Mouse (Mus musculus) left cerebral cortex, postnatal 4 days (tissue): ENCODE data around the gene Polr2b. TPM values are rescaled to one million over a fixed set of nuclear protein-coding genes. Genes with fewer than 3 reads are reported as not detected.

ENCODE experiments used
- DNase-seq: peaks from one replicate; pipeline ENCODE4 v3.0.0-alpha.2; 2022
- intact Hi-C: fragments of 180-260 bp; cut with DNase I; formaldehyde crosslinking; loops from one replicate; pipeline ENCODE4 v1.15.1; 2025
- total RNA-seq, 2 experiments: library from RNA; stranded (reverse); gene quantifications; 2 replicates each; pipeline ENCODE4 v1.2.3; 2021

Gene Polr2b
- total RNA-seq, 2 experiments from 2014 or later: 55.4 to 59.3 TPM

DNA sequence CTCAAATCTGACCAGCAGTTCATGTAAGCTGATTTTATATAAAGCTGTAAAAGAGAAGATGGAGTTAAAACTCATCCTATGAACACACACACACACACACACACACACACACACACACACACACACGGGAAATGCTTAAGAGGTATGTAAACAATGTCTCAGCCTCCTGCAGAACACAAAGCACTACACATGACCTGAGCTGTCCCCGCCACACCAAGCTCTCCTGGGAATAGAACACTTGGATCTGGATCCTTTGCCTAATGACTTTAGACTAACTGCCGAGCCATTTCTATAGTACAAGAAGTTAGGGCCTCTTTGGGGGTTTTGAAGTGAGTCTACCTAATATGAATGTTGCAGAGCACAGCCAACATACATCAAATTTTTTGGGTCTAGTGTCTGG lies 52.2 kb downstream of the Polr2b start:
- intact Hi-C loops: no loop called here
- no peak for DNase-seq

DNA sequence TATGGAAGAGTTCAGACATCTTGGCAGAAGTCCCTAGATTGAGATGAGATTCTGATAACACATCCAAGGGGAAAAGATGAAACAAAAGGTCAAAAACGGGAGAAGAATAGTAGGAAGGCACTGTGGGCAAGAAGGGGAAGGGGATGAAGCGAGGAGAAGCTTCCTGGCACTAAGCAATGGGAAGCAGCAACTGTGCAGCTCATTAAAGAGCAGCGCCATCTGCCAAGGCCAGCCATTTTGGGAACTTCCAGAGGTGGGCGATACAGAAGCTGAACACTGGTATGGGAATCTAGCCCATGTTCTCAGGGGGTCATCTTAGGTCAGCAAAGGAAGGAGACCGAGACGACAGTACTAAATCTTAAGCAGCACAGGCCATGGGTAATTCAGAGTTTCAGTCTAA lies 53.7 kb downstream of the Polr2b start:
- no peak for DNase-seq
- intact Hi-C loops: no loop called here

DNA sequence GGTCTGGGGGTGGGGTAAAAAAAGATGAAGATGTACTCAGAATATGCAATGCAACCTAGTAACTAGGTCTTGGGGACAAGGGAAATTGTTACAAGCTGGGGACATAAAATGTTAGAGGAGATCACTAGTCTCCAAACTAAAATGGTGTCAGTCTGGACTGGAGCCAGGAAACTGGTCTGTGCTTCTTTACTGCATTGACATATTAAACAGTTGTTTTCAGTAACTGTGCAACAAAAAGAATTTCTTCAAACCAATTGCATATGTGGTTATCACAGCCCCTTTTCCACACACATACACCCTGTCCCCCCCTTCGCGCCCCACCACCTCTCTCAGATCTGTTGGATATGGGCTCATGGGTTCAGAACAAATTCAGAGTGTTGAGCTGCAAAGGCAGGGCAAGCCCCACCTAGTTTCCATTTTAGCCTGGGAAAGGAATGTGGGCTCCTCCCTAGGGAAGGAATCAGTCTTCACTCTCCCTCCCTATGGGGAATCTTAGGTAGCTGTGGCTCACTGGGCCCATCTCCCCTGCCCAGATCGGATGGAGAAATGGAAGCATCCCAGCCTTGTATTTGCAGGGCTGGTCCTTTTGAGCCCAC lies 54.6 kb downstream of the Polr2b start:
- intact Hi-C loops: no loop called here
- DNase-seq: no peak

DNA sequence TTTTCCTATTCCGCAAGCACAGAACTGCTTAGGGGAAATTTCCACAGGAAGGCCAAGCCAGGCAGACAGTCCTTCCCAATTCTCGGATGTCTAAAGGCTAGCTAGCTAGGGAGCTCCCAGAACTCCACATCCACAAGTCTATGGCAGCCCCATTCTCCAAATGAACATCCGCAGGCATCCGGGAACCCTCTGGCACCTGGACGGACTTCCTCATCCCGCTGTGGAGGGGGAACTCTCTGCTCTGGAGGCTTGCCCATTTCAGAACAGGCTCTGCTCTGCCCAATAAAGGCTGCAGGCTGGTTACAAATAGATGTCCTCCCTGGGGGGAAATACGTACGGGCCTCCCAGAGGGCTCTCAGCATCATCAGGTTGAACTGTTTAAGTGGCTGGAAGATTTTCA lies 56.4 kb downstream of the Polr2b start:
- intact Hi-C loops: no loop called here
- no peak for DNase-seq

DNA sequence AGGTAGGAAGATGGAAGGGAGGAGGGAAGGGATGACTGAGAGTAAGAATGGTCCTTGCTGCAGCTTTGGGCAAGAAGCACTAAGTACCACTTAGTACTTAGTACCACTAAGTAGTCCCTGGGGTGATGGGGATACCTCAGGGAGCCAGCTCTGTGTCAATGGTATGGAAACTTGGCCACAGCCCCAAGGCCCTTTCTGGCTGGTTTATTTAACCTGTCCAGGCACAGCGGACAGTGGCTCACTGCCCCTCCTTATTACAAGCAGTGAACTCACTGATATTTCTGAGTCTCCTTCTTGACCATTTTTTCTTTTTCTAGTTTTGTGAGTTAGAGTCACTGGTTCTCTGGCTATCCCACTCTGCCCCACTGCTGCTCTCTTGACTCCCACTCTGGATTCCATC lies 57.2 kb downstream of the Polr2b start:
- intact Hi-C loops: no loop called here
- DNase-seq: no peak

DNA sequence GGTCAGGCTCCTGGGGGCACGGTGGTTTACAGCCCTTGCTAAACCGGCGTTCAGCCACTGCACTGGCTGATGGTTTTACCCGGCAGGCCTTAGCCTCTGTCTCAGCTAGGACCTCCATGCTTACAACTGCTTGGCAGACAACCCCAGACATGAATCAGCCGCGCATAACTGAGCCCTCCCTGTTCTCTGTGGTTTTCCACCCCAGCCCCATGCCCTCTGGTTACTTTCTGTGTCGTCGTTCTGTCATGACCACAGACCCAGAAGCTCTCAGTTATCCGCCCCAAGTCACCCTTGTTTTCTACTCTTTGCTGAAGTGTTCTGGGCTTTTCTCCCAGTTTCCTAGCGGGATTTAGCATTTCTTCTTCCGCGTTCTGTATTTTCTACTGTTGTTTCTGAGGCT lies 57.7 kb downstream of the Polr2b start:
- DNase-seq: no peak
- intact Hi-C loops: no loop called here

DNA sequence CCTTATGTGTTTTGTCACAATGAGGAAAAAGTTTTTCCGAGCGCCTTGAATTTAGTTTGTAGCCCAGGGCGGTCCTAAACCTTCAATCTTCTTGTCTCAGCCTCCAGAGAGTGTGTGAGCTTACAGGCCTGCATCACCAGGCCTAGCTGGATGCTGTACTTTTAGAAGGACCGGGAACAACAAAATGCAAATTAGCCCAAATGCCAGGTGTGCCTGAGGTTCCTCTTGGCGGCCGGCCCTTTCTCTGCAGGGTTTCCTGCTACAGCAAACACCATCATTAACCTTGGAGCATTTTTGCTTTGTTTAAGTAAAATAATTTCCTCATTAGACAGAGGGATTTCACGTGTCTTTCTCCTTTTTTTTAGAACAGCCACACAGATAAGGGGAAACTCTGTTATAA lies 58.2 kb downstream of the Polr2b start:
- intact Hi-C loops: no loop called here
- DNase-seq: no peak

DNA sequence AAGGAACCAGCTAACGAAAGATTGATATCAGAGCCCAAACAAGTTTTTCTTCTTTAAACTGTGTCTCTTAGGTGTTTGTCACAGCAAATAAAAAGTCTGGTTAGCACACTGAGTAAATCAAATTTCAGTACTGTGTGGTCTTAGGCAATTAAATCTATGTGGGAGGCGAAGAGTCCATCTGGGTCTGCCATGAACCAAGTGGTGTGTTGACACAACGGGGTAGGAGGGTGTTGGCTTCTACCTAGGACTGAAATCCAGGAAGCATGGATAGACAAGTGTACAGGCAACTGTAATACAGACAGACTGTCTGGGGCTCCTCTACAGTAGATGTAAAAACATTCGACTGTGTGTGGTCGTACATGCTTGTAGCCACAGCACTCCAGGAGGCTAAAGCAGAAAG lies 59.4 kb downstream of the Polr2b start:
- intact Hi-C loops: no loop called here
- no peak for DNase-seq

DNA sequence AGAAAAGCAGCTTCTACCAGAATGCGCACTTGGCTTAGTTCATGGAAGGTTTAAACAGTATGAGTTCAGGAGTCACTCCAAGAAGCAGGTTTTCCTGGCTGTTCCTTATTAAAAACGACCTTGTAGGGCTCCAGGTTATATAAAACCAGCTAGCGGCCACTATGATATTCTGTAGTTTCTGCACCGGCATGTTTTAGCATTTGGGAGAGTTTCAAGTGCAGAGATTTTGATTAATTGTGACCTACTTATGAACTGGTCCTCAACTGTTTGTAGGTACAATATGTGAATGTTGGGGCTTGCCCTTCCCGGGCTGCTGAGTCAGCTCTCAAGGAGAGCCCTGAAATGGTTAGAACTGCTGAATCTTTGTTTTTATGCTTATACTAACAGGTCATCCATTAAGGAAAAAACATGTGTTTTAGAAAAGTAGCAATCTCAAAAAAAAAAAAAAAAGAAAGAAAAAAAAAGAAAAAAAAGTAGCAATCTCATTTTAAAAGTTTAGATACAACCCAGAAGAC lies 60.5 kb downstream of the Polr2b start:
- no peak for DNase-seq
- intact Hi-C loops: no loop called here

DNA sequence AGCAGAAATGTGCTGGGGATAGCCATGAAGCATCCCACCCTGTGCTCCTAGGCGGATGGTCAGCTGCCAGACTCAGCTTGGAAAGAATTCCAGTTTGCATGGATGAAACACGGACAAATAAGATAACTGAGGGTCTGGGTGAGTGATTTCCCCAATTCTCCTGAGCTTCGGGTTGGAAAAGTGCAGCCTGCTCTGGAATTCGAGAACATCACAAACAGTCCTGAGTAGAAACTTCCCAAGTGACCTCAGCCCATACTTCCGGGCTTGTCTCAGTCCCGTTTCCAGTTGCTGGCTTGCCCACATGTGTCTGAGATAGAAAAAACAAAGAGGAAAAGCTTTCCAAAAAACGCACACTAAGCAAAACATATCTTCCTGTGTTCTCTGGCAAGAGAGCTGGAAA lies 62.3 kb downstream of the Polr2b start:
- intact Hi-C loops: no loop called here
- DNase-seq: no peak

DNA sequence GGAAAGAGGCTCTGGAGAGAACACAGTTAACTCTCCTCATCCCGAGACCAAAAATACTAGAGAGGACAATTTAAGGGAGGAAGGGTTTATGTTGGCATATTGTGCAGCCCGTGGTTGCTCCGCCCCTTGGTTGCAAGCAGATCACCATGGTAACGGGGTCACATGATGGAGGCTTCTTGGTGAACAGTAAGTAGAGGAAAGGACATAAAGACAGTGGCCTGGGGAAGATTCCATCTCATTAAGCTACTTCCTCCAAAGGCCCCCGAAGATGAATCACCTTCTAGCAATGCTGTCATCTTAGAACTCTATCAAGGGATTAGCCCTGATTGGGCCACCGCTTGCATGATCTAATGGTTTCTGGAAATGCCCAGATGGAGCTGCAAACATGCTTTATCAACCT lies 62.8 kb downstream of the Polr2b start:
- intact Hi-C loops: no loop called here
- no peak for DNase-seq

DNA sequence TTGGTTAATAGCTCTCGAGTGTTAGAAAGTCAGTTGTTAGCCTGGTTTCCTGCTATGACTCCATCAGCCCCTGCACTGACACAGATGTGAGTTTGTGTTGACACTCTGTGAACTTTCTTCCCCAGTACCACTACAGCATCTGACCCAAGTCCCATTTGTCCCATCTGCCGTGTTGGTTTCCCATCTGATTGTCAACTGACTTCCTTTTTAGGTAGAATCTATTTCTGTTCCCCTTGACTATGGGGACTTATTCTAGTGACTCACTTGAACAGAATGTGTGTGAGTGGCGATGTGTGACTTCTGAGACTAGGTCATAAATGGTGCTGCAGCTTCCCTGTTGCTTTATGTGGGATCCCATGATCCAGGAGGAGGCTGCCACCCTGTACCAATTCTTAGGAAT lies 65.0 kb downstream of the Polr2b start:
- intact Hi-C loops: no loop called here
- no peak for DNase-seq

DNA sequence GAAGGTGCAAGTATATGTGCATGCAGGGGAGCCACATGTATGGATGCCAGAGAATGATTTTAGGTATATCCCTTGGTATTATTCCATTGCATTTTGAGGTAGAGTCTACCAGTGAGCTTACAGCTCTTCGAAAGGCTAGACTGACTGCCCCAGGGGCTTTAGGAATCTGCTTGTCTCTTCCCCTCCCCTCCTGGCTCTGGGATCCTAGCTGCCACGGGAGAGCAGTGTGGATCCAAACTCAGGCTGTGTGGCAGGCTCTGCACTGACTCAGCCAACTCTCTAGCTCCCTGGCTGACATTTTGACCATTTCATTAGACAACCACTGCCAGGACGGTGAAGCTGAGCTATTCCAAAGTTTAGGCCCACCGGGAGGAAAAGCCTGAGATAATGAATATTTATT lies 65.6 kb downstream of the Polr2b start:
- DNase-seq: no peak
- intact Hi-C loops: no loop called here

DNA sequence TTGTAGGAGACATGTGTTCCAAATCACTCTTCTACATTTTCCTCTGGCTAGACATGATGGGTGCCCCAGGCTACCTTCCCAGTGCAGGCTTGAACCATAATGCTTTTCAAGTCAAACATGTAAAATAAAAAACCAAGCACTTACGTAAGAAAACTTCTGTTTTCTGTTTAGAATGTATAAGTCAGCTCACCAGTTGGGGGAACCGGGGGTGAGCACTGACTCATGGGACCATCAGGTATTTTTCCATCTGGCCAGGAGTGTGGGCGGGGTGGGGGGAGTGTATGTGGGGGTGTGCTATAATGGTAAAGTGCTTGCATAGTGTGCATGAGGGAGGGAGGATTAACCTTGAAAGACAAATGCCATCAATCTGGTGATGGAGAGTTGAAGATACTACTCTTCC lies 68.1 kb downstream of the Polr2b start:
- no peak for DNase-seq
- intact Hi-C loops: no loop called here

DNA sequence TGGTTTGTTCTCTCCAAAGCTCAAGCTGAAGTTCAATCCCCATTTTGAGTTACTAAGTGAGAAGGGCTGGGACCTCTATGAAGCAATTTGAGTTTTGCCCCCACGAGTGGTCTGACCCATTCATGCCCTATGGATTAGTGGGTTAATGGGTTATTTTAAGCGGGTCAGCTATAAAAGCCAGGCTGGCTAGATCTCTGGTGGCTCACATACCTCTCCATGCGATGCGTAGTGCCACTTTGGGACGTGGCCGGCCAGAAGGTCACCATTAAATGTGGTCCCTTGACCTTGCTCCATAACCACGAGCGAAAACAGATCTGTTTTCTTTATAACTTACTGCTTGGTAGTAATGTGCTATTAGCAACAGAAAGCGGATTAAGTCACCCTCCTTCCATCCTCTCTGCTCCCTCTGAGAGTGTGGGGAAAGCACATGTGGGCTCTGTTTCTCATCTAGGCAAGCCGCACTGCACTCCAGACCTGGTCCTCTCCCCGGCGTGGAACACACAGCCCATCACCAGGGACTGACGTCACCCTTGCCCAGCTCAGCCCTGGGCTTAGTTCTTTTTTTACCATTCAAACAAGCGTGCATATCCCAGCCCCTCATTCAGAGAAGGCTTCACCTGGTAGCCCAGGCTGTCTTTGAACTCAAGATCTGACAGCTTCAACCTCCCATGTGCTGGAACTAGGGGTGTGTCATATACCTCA lies 69.6 kb downstream of the Polr2b start:
- no peak for DNase-seq
- intact Hi-C loops: no loop called here

DNA sequence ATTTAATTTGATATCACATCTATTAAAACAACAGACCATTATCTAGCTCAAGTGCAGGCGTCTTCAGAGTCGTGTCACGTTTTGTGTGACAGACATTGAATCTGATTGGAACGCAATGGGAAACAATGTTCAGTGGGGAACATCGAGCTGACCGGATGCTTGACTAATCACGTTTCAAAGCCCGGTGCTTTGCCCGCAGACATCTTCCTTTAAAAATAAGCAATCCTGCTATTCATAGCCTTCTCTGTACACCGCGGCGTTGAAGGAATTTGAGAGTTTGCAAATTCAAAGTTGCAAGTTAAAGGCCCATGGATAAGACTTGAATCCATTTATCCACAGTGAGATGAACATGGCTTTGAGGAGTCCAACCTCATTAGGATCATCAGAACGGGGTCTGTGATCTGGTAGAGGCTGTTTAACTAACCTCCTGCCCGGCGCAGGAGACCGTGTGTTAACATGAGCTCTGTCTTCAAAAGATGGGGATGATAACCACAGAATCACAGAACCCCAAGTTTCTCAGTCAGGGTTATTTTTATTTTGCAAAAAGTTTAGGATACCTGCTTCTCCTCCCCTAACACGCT lies 70.5 kb downstream of the Polr2b start:
- no peak for DNase-seq
- intact Hi-C loops: no loop called here

DNA sequence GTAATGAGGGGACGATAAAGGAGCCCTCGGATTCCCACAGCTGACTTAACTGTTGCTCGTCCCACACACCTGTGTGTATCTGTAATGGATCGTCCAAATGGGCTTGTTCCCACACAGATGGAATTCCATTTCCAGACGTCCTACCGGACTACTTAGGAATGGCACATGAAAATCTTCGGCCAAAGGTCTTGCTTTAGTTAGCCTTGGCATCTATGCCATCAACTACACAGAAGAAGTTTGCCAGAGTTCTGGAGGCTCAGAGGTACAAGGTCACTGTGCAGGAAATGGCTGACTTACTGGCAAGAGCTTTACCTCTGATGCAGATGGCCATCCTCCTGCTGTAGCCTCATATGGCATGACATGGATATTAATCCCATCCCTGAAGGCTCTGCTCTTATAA lies 71.3 kb downstream of the Polr2b start:
- DNase-seq: no peak
- intact Hi-C loops: no loop called here

DNA sequence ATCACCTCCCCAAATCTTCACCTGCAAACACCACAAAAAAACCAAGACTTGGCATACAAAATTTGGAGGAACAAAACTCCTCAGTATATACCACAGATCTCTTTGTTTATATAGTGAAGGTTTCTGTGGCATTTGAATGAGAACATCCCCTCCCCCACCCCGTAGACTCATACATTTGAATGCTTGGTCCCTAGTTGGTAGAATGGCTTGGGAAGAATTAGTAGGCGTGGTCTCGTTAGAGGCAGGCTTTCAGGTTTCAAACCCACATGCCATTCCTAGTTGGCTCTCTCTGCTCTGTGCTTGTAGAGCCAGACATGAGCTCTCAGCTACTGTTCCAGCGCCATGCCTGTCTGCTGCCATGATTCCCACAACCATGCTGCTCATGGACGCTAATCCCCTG lies 71.7 kb downstream of the Polr2b start:
- DNase-seq: no peak
- intact Hi-C loops: no loop called here

DNA sequence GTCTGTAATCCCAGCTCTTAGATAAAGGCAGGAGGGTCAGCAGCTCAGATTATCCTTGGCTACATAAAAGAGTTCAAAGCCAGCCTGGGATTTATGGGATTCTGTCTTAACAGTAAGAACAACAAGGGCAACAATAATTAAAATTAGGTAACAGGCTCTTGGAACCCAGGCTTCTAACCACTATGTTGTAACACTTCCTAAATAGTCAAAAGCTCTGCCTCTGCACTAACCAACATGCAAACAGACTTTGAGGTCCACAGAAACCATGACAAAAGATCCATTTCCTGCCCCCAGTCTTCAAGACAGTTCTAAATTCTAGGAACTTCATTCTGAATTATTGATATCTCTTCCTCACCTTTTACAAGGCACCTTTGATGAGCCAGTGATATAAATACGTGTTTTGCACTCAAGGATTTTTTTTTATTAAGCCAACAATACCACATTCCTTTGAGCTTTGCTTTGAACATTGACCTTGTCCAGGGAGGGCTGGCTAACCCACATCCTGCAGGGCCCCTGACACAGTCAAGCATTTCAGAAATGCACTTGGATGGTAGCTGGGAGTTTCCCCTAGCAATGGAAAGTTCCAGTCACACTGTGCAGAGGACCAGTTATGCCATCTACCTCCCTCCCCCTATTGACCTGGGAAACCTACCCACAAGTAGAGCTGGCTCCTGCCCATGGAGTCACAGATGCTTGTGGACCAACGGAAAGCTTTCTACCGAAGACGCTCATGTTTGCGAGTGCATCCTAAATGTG lies 74.0 kb downstream of the Polr2b start:
- DNase-seq: no peak
- intact Hi-C loops: no loop called here

DNA sequence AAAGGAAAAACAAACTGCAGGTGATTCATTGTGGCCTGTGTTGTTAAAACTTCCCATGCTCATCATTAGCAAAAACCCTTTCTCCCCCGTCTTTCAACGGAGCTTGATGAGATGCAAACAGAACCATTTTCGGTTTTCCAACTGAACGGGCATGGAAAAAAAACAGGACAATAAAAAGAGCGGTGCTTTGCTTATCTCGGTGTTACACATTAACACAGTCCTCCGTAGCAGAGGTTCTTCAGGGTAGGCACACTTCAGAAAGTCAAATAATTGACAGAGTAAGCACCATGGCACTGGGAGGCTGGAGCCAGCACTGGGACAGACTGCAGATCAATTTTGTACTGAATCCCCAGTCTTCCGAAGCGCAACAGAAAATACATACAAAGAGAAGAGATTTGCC lies 74.8 kb downstream of the Polr2b start:
- intact Hi-C loops: no loop called here
- no peak for DNase-seq

DNA sequence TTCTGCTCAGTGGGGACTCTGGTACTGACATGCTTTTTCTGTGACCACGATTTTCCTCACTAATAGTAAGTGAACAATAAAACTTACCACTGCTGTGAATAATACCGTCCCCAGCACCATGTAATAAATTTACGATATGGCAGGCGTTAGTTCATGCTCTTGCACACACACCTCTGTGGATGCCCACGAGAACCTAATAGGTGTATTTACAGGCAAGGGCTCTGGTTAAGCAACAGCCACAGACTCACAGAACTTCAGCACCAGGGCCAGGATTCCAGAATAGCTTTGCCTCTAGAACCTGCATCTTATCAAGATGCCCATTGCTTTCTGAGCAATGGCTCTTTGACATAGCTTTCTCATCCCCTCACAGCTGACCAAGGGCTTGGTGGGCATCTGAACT lies 75.3 kb downstream of the Polr2b start:
- DNase-seq: no peak
- intact Hi-C loops: no loop called here
